Mouse (Mus musculus): ENCODE results near the gene Hmgxb4. TPM values are rescaled to one million over a fixed set of nuclear protein-coding genes. Genes with fewer than 3 reads are reported as not detected.

The Hmgxb4 gene
- total and polyA plus RNA-seq, 3 experiments, result 21.8 to 32.6 TPM; not detected in 1

DNA sequence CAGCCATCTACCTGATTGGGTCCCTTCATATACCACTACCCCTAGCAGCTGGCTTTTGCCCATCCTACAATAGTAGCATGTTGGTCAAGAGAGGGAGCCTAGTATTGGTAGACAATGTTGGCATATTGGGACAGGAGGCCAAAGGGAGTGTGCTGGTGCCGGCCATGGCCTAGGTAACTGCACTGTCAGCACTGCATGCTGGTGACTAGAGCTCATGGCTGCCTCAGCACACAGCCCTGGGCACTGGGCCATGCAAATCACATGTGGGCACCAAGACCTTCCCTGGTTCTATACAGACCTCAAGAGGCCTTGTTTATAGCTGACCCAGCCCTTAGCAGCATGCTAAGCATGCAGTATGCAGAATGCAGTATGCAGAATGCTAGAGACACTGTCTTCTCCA is 77.1 kb downstream of the Hmgxb4 start:
- no peak overlapping the region for H3K4me3 ChIP-seq (ENCODE audit: control insufficient read depth in 1 of 2, insufficient read depth in 1 of 2, low read depth in 2 of 2, low read length in 2 of 2)

DNA sequence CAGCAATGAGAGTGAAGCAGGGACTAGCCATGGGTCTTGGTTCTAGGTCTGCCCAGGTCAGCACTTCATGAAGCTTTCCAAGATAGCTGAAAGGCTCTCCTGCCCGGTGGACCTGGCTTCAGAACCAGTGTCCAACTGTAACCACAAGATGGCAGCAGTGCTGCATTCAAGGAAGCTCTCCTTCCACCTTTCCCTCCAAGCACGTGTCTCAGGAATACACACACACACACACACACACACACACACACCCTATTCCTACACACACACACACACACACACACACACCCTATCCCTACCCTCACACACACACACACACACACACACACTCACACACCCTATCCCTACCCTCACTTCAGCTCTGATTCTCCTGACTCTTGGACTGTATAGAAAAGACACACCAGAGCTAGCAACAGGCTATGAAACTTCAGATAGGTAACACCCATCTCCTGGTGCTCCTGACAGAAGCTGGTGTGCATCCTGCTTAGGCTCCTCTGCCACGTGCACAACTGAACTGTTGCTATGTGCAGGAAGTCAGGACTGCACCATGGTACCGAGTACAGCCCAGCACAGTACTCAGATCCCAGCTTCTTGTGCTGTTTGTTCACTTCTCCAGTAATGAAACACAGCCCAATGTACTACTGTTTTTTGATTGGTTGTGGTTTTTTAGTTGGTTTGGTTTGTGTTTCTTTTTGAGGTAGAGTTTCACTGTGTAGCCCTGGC is 78.6 kb downstream of the Hmgxb4 start:
- Histone ChIP-seq H3K9me3 (replicated peaks; ENCODE audit: insufficient read depth, low read length) (no peaks in the 10 kb centered on the region), H3K36me3 (ENCODE audit: control insufficient read depth in 1 of 2, insufficient read depth in 2 of 2, low read length in 2 of 2) (no peaks in the 10 kb centered on the region), H3K4me1 (ENCODE audit: control insufficient read depth in 1 of 2, insufficient read depth in 2 of 2, low read length in 2 of 2) (no peaks in the 10 kb centered on the region; a peak in 1 of 4 replicates), H3K9ac (ENCODE audit: control insufficient read depth, low read depth, low read length, poor library complexity, severe bottlenecking) (no peak overlapping the region), H3K4me3 (ENCODE audit: control insufficient read depth in 1 of 2, insufficient read depth in 1 of 2, low read depth in 2 of 2, low read length in 2 of 2) (no peak overlapping the region), H3K27ac (ENCODE audit: control insufficient read depth, low read depth, low read length) (no peak overlapping the region), H3K27me3 (ENCODE audit: control insufficient read depth in 1 of 2, insufficient read depth in 2 of 2, low read length in 2 of 2) (no peaks in the 10 kb centered on the region), H3K79me2 (ENCODE audit: control insufficient read depth, insufficient read depth, low read length, poor library complexity) (no peaks in the 10 kb centered on the region)
- DNase-seq (ENCODE audit: low read depth, low spot score), result peak; percentile 87
- TF ChIP-seq RCOR1 (IDR thresholded peaks at IDR 0.05; ENCODE audit: low read depth, low read length) (no peak), TCF12 (IDR thresholded peaks at IDR 0.05; ENCODE audit: low read depth, low read length) (no peak), USF1 (IDR thresholded peaks at IDR 0.05; ENCODE audit: low read depth, low read length) (0 out of 2 replicates have a peak, but pooled peaks have one; percentile 41), GABPA (IDR thresholded peaks at IDR 0.05; ENCODE audit: low read depth, low read length) (no peak), ELF1 (IDR thresholded peaks at IDR 0.05; ENCODE audit: low read depth, low read length) (peak; percentile 31; the same call in 1 of the 2 replicates), E2F4 (IDR thresholded peaks at IDR 0.05; ENCODE audit: borderline replicate concordance, low read depth, low read length) (no peak), ZNF384 (IDR thresholded peaks at IDR 0.05; ENCODE audit: low read depth, low read length) (no peak), MAX (IDR thresholded peaks at IDR 0.05; ENCODE audit: low read length) (peak; percentile 94), NELFE (IDR thresholded peaks at IDR 0.05; ENCODE audit: low read depth, low read length) (no peak), MAFK (IDR thresholded peaks at IDR 0.05; ENCODE audit: borderline replicate concordance, low read depth, low read length) (no peak), JUND (IDR thresholded peaks at IDR 0.05; ENCODE audit: low read depth, low read length) (no peak), ZC3H11A (IDR thresholded peaks at IDR 0.05; ENCODE audit: low read depth, low read length) (peak; percentile 86), TAL1 (IDR thresholded peaks at IDR 0.05; ENCODE audit: low read length) (no peak), CTCF (IDR thresholded peaks at IDR 0.05 in 2 of 3, conservative IDR thresholded peaks at IDR 0.05 in 1 of 3; ENCODE audit: control insufficient read depth in 1 of 3, insufficient read depth in 1 of 3, low read depth in 2 of 3, low read length in 3 of 3, poor library complexity in 1 of 3, severe bottlenecking in 1 of 3) (peak; percentile 84 to 93 (median 87)), POLR2AphosphoS5 (IDR thresholded peaks at IDR 0.05; ENCODE audit: borderline replicate concordance, low read depth, low read length) (no peak), CHD1 (IDR thresholded peaks at IDR 0.05; ENCODE audit: low read depth, low read length) (no peak), POLR2A (IDR thresholded peaks at IDR 0.05; ENCODE audit: control insufficient read depth in 1 of 2, insufficient read depth in 1 of 2, low read depth in 1 of 2, low read length in 2 of 2, poor library complexity in 1 of 2) (no peak), EP300 (IDR thresholded peaks at IDR 0.05; ENCODE audit: low read depth in 1 of 2, low read length in 2 of 2) (no peak), MYC (IDR thresholded peaks at IDR 0.05; ENCODE audit: low read depth, low read length) (peak; percentile 97), ETS1 (IDR thresholded peaks at IDR 0.05; ENCODE audit: low read depth, low read length) (no peak), MAZ (IDR thresholded peaks at IDR 0.05; ENCODE audit: low read depth, low read length) (no peak), GATA1 (IDR thresholded peaks at IDR 0.05; ENCODE audit: low read depth, low read length) (no peak), USF2 (IDR thresholded peaks at IDR 0.05; ENCODE audit: borderline replicate concordance in 1 of 2, insufficient read depth in 1 of 2, low read depth in 1 of 2, low read length in 2 of 2) (no peak), KAT2A (conservative IDR thresholded peaks at IDR 0.05; ENCODE audit: low read depth, low read length) (no peak)

More for the DNA sequence above, 77.1 kb downstream of the Hmgxb4 start:
- DNase-seq (ENCODE audit: low read depth, low spot score), result no peak
- no peaks in the 10 kb centered on the region for H3K27me3 ChIP-seq (ENCODE audit: control insufficient read depth in 1 of 2, insufficient read depth in 2 of 2, low read length in 2 of 2)
- TF ChIP-seq POLR2A (IDR thresholded peaks at IDR 0.05; ENCODE audit: control insufficient read depth in 1 of 2, insufficient read depth in 1 of 2, low read depth in 1 of 2, low read length in 2 of 2, poor library complexity in 1 of 2), result no peak
- no peak for TF ChIP-seq GABPA (IDR thresholded peaks at IDR 0.05; ENCODE audit: low read depth, low read length)
- TF ChIP-seq POLR2AphosphoS2 (IDR thresholded peaks at IDR 0.05; ENCODE audit: low read length), result no peak; the same call in 1 of the 2 replicates
- no peak for TF ChIP-seq MAZ (IDR thresholded peaks at IDR 0.05; ENCODE audit: low read depth, low read length)
- TF ChIP-seq TCF12 (IDR thresholded peaks at IDR 0.05; ENCODE audit: low read depth, low read length), result no peak
- no peak for TF ChIP-seq BHLHE40 (IDR thresholded peaks at IDR 0.05; ENCODE audit: borderline replicate concordance, low read depth, low read length)
- no peak for TF ChIP-seq MXI1 (IDR thresholded peaks at IDR 0.05; ENCODE audit: low read depth, low read length)
- TF ChIP-seq MAX (IDR thresholded peaks at IDR 0.05; ENCODE audit: low read length), result no peak
- no peak for TF ChIP-seq ZKSCAN1 (IDR thresholded peaks at IDR 0.05; ENCODE audit: low read depth, low read length)
- TF ChIP-seq NRF1 (IDR thresholded peaks at IDR 0.05; ENCODE audit: insufficient read depth, low read depth, low read length, poor library complexity, severe bottlenecking), result no peak
- no peak for TF ChIP-seq RAD21 (IDR thresholded peaks at IDR 0.05; ENCODE audit: low read depth, low read length)
- no peak for TF ChIP-seq ETS1 (IDR thresholded peaks at IDR 0.05; ENCODE audit: low read depth, low read length)
- no peak for TF ChIP-seq USF2 (IDR thresholded peaks at IDR 0.05; ENCODE audit: borderline replicate concordance in 1 of 2, insufficient read depth in 1 of 2, low read depth in 1 of 2, low read length in 2 of 2)
- no peak for TF ChIP-seq MEF2A (IDR thresholded peaks at IDR 0.05; ENCODE audit: extremely low read depth, insufficient replicate concordance, low read depth, low read length, poor library complexity, severe bottlenecking)
- no peak for TF ChIP-seq USF1 (IDR thresholded peaks at IDR 0.05; ENCODE audit: low read depth, low read length)
- no peak for TF ChIP-seq CHD1 (IDR thresholded peaks at IDR 0.05; ENCODE audit: low read depth, low read length)
- no peak for TF ChIP-seq MYC (IDR thresholded peaks at IDR 0.05; ENCODE audit: low read depth, low read length)
- H3K27ac ChIP-seq (ENCODE audit: control insufficient read depth, low read depth, low read length), result no peak overlapping the region
- H3K79me2 ChIP-seq (ENCODE audit: control insufficient read depth, insufficient read depth, low read length, poor library complexity), result no peaks in the 10 kb centered on the region
- H3K9me3 ChIP-seq (replicated peaks; ENCODE audit: insufficient read depth, low read length), result no peaks in the 10 kb centered on the region
- H3K4me1 ChIP-seq (ENCODE audit: control insufficient read depth in 1 of 2, insufficient read depth in 2 of 2, low read length in 2 of 2), result no peaks in the 10 kb centered on the region; a peak in 1 of 4 replicates
- no peaks in the 10 kb centered on the region for H3K36me3 ChIP-seq (ENCODE audit: control insufficient read depth in 1 of 2, insufficient read depth in 2 of 2, low read length in 2 of 2)
- no peak overlapping the region for H3K9ac ChIP-seq (ENCODE audit: control insufficient read depth, low read depth, low read length, poor library complexity, severe bottlenecking)
